Mouse (Mus musculus): ENCODE data around the gene Gng13. TPM values are rescaled to one million over a fixed set of nuclear protein-coding genes. Genes with fewer than 3 reads are reported as not detected.
"Not testable (repeated sequence)": the region's sequence is repeated elsewhere in the genome, so short reads cannot be mapped to it uniquely, and the experiment has no call there.

The Gng13 gene
- polyA plus RNA-seq, 2 experiments: 0.74 to 6.1 TPM

DNA sequence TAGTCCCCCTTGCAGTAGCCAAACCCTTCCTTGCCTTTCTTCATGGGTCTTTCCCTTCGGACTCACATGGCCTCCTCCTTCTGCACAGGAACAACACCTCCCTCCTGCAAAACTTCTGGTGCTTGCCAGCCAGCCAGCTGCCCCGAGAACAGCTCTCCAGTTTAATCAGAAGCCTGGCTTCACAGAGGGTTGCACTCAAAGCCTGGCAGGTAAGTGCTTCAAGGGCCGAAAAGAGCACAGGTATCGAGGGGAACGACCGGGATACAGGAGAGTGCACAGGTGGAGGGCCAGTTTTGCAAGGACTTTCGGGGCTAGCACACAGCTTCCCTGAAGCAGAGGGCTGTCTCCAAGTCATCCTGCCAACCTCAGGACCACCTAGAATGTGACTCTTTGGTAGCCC is 21.9 kb downstream of the Gng13 start:
- H3K9ac ChIP-seq (ENCODE audit: low read depth, low read length, severe bottlenecking): no peak overlapping the region
- DNase-seq (ENCODE audit: low spot score) (no peak), ATAC-seq (ENCODE audit: low FRiP score, low read depth) (no peak)
- no peaks in the 10 kb centered on the region for H3K4me1 ChIP-seq (ENCODE audit: control insufficient read depth, insufficient read depth, low read length)
- H3K4me2 ChIP-seq (replicated peaks; ENCODE audit: low read depth, low read length, severe bottlenecking): no peak overlapping the region
- WGBS: 81% methylated on average over 7 of the region's 7 CpGs
- TF ChIP-seq POLR2A (IDR thresholded peaks at IDR 0.05; ENCODE audit: borderline replicate concordance, extremely low read depth, insufficient read depth, insufficient read length): no peak
- no peak overlapping the region for H3K27ac ChIP-seq (replicated peaks; ENCODE audit: low read depth, low read length)
- H3K27me3 ChIP-seq (ENCODE audit: control insufficient read depth, insufficient read depth, low read length): no peaks in the 10 kb centered on the region
- H3K9me3 ChIP-seq (ENCODE audit: control insufficient read depth, low read length): no peaks in the 10 kb centered on the region
- no peaks in the 10 kb centered on the region for H3K36me3 ChIP-seq (ENCODE audit: control insufficient read depth, insufficient read depth, low read length)
- H3K4me3 ChIP-seq (replicated peaks; ENCODE audit: low read length): no peak overlapping the region

DNA sequence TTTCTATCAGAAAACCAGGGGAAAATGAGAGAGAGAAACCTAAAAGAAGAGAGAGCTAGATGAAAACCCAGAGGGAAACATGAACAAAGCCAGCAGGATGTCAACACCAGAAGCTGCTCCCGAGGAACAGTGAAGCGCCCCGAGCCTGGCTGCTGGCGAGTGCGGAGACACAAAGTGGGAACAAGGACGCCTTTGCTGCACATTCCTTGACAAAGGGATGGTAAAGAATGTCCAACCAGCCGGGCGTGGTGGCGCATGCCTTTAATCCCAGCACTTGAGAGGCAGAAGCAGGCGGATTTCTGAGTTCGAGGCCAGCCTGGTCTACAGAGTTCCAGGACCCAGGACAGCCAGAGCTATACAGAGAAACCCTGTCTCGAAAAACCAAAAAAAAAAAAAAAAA is 24.5 kb downstream of the Gng13 start:
- ATAC-seq (ENCODE audit: low FRiP score, low read depth): not testable (repeated sequence)

DNA sequence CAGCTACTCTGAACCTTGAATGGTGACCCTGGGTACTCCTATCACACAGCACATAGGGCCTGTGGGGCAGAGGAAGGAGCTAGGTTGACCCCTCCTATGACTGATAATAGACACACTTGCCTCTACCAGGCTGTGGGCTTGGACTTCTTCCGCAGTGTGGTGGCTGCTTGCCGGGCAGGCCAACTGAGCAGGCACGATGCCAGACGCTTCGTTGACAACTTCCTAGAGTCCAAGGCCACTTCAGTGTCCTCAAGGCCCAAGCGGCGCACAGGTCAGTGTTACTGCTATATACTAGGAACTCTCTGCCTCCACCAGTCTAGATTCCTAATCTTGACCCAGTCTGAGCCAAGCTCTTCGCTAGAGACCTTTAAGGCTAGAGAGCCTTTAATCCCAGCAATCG is 26.9 kb downstream of the Gng13 start:
- Histone ChIP-seq H3K4me3 (replicated peaks; ENCODE audit: low read length) (no peak overlapping the region), H3K4me1 (ENCODE audit: control insufficient read depth, insufficient read depth, low read length) (no peaks in the 10 kb centered on the region), H3K36me3 (ENCODE audit: control insufficient read depth, insufficient read depth, low read length) (no peaks in the 10 kb centered on the region), H3K27ac (replicated peaks; ENCODE audit: low read depth, low read length) (no peak overlapping the region), H3K9ac (ENCODE audit: low read depth, low read length, severe bottlenecking) (no peak overlapping the region), H3K4me2 (replicated peaks; ENCODE audit: low read depth, low read length, severe bottlenecking) (no peak overlapping the region), H3K27me3 (ENCODE audit: control insufficient read depth, insufficient read depth, low read length) (no peaks in the 10 kb centered on the region), H3K9me3 (ENCODE audit: control insufficient read depth, low read length) (no peaks in the 10 kb centered on the region)
- ATAC-seq (ENCODE audit: low FRiP score, low read depth): no peak
- WGBS: 92% methylated on average over 9 of the region's 9 CpGs
- TF ChIP-seq POLR2A (IDR thresholded peaks at IDR 0.05; ENCODE audit: borderline replicate concordance, extremely low read depth, insufficient read depth, insufficient read length): no peak
- DNase-seq (ENCODE audit: low spot score): no peak

More for the DNA sequence above, 24.5 kb downstream of the Gng13 start:
- H3K9ac ChIP-seq (ENCODE audit: low read depth, low read length, severe bottlenecking); H3K27me3 ChIP-seq (ENCODE audit: control insufficient read depth, insufficient read depth, low read length); DNase-seq (ENCODE audit: low spot score); H3K9me3 ChIP-seq (ENCODE audit: control insufficient read depth, low read length); H3K4me2 ChIP-seq (replicated peaks; ENCODE audit: low read depth, low read length, severe bottlenecking); H3K4me1 ChIP-seq (ENCODE audit: control insufficient read depth, insufficient read depth, low read length); H3K4me3 ChIP-seq (replicated peaks; ENCODE audit: low read length); H3K36me3 ChIP-seq (ENCODE audit: control insufficient read depth, insufficient read depth, low read length); H3K27ac ChIP-seq (replicated peaks; ENCODE audit: low read depth, low read length): not testable (repeated sequence)
- whole genome bisulfite sequencing: 76% methylated on average over 12 of the region's 12 CpGs

DNA sequence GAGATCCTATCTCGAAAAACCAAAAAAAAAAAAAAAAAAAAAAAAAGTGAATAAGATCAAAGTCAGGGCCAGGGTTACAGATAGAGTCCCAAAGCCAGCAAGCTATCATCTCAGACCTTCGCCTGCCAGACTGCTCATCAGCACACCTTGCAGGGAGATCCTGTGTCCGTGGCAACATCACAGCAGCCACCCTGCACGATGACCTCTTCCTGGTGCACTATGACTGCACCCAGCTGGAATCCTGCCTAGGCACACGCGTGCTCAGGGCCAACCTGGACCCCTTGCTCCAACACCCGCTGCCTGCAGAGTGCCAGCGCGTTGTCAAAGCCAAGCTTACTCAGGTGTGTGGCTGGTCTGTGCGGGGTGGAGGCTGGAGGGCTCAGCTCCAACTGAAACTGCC is 27.3 kb downstream of the Gng13 start:
- 70% methylated on average over 10 of the region's 10 CpGs for WGBS
- H3K9me3 ChIP-seq (ENCODE audit: control insufficient read depth, low read length): no peaks in the 10 kb centered on the region
- no peak overlapping the region for H3K4me3 ChIP-seq (replicated peaks; ENCODE audit: low read length)
- no peak overlapping the region for H3K9ac ChIP-seq (ENCODE audit: low read depth, low read length, severe bottlenecking)
- H3K4me1 ChIP-seq (ENCODE audit: control insufficient read depth, insufficient read depth, low read length): no peaks in the 10 kb centered on the region
- no peaks in the 10 kb centered on the region for H3K27me3 ChIP-seq (ENCODE audit: control insufficient read depth, insufficient read depth, low read length)
- H3K36me3 ChIP-seq (ENCODE audit: control insufficient read depth, insufficient read depth, low read length): no peaks in the 10 kb centered on the region
- no peak for DNase-seq (ENCODE audit: low spot score)
- TF ChIP-seq POLR2A (IDR thresholded peaks at IDR 0.05; ENCODE audit: borderline replicate concordance, extremely low read depth, insufficient read depth, insufficient read length): no peak
- no peak overlapping the region for H3K27ac ChIP-seq (replicated peaks; ENCODE audit: low read depth, low read length)
- no peak overlapping the region for H3K4me2 ChIP-seq (replicated peaks; ENCODE audit: low read depth, low read length, severe bottlenecking)
- no peak for ATAC-seq (ENCODE audit: low FRiP score, low read depth)

DNA sequence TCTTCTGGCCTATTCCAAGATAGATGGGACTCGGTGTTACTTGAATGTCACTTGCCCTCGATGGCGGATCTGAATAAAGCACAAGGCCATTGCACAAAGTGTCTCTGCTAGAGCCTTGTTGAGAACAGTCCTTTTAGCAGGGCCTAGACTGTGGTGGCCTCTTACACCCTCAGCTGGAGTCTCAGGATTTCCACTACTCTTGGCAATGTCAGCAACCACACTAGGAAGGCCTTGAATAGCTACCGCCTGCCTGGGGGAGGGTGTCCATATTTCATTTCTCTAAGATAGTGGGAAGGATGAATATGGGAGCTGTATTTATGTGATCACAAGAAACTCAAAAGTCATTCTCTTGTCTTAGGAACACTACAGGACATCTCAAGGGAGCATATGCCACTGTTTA is 31.3 kb downstream of the Gng13 start:
- ATAC-seq (ENCODE audit: low FRiP score, low read depth): no peak
- Histone ChIP-seq H3K4me1 (ENCODE audit: control insufficient read depth, insufficient read depth, low read length) (no peaks in the 10 kb centered on the region), H3K9ac (ENCODE audit: low read depth, low read length, severe bottlenecking) (no peak overlapping the region), H3K36me3 (ENCODE audit: control insufficient read depth, insufficient read depth, low read length) (no peaks in the 10 kb centered on the region), H3K4me3 (replicated peaks; ENCODE audit: low read length) (no peak overlapping the region), H3K9me3 (ENCODE audit: control insufficient read depth, low read length) (no peaks in the 10 kb centered on the region), H3K27me3 (ENCODE audit: control insufficient read depth, insufficient read depth, low read length) (no peaks in the 10 kb centered on the region), H3K4me2 (replicated peaks; ENCODE audit: low read depth, low read length, severe bottlenecking) (no peak overlapping the region), H3K27ac (replicated peaks; ENCODE audit: low read depth, low read length) (no peak overlapping the region)
- DNase-seq (ENCODE audit: low spot score): no peak
- WGBS: 95% methylated on average over 4 of the region's 4 CpGs
- TF ChIP-seq POLR2A (IDR thresholded peaks at IDR 0.05; ENCODE audit: borderline replicate concordance, extremely low read depth, insufficient read depth, insufficient read length): no peak

DNA sequence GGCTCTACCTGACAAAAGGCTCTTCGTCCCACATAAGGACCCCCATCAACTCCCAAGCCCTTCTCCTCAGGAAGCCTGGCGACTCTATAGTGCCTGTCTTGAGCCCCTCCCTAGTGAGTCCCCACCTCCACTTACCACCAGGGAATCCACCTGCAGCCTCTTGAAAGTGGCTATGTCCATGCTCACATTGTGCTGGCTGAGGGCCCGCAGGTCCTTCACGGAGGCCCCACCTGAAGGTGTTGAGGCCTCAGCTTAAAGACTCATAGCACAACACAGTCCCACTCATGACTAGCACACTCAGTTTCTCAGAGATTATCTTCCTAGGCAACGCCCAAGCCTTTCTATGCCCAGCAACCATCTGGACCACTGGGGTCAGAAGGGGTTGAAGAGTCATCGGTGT is 32.3 kb downstream of the Gng13 start:
- TF ChIP-seq POLR2A (IDR thresholded peaks at IDR 0.05; ENCODE audit: borderline replicate concordance, extremely low read depth, insufficient read depth, insufficient read length): no peak
- H3K9ac ChIP-seq (ENCODE audit: low read depth, low read length, severe bottlenecking): no peak overlapping the region
- H3K27me3 ChIP-seq (ENCODE audit: control insufficient read depth, insufficient read depth, low read length): no peaks in the 10 kb centered on the region
- H3K36me3 ChIP-seq (ENCODE audit: control insufficient read depth, insufficient read depth, low read length): no peaks in the 10 kb centered on the region
- no peak overlapping the region for H3K4me3 ChIP-seq (replicated peaks; ENCODE audit: low read length)
- ATAC-seq (ENCODE audit: low FRiP score, low read depth) (no peak), DNase-seq (ENCODE audit: low spot score) (no peak)
- 87% methylated on average over 6 of the region's 6 CpGs for whole genome bisulfite sequencing
- no peaks in the 10 kb centered on the region for H3K9me3 ChIP-seq (ENCODE audit: control insufficient read depth, low read length)
- H3K4me1 ChIP-seq (ENCODE audit: control insufficient read depth, insufficient read depth, low read length): no peaks in the 10 kb centered on the region
- no peak overlapping the region for H3K4me2 ChIP-seq (replicated peaks; ENCODE audit: low read depth, low read length, severe bottlenecking)
- no peak overlapping the region for H3K27ac ChIP-seq (replicated peaks; ENCODE audit: low read depth, low read length)
